Mouse (Mus musculus) myocyte (in vitro differentiated cells): ENCODE measurements around the gene Nbl1.

Experiments used
- CEBPB ChIP-seq: IDR thresholded peaks from 2 replicates; pipeline ENCODE4 v1.6.1; 2011; ENCODE audit warnings: mild to moderate bottlenecking, moderate library complexity; ENCODE audit not compliant: poor library complexity, insufficient read depth, severe bottlenecking
- E2F4 ChIP-seq: IDR thresholded peaks from one replicate; pipeline ENCODE4 v1.6.1; 2011; ENCODE audit warnings: mild to moderate bottlenecking, control low read depth, moderate library complexity; ENCODE audit not compliant: insufficient read depth
- MAX ChIP-seq: IDR thresholded peaks from one replicate; pipeline ENCODE4 v1.6.1; 2011; ENCODE audit warnings: low read depth, mild to moderate bottlenecking, control low read depth
- MYOD1 ChIP-seq, 3 experiments: IDR thresholded peaks; one replicate each; pipeline ENCODE4 v1.6.1; 2011; ENCODE audit warnings: control low read depth in 2 of 3, low read depth in 2 of 3, mild to moderate bottlenecking in 2 of 3, moderate library complexity in 1 of 3; ENCODE audit not compliant: insufficient read length in 2 of 3, control insufficient read depth in 1 of 3
- POLR2A ChIP-seq: IDR thresholded peaks from one replicate; pipeline ENCODE4 v1.6.1; 2011; ENCODE audit warnings: low read depth, mild to moderate bottlenecking, control low read depth, moderate library complexity; ENCODE audit not compliant: insufficient read length
- POLR2AphosphoS2 ChIP-seq: IDR thresholded peaks from one replicate; pipeline ENCODE4 v1.6.1; 2011; ENCODE audit warnings: low read depth, control low read depth; ENCODE audit not compliant: insufficient read length
- REST ChIP-seq: IDR thresholded peaks from one replicate; pipeline ENCODE4 v1.6.1; 2011; ENCODE audit warnings: mild to moderate bottlenecking, control low read depth, moderate library complexity; ENCODE audit not compliant: insufficient read depth, insufficient read length
- SRF ChIP-seq: IDR thresholded peaks from one replicate; pipeline ENCODE4 v1.6.1; 2011; ENCODE audit warnings: low read depth; ENCODE audit not compliant: control insufficient read depth, insufficient read length
- USF1 ChIP-seq: IDR thresholded peaks from one replicate; pipeline ENCODE4 v1.6.1; 2011; ENCODE audit warnings: low read depth, mild to moderate bottlenecking, control low read depth, moderate library complexity

DNA sequence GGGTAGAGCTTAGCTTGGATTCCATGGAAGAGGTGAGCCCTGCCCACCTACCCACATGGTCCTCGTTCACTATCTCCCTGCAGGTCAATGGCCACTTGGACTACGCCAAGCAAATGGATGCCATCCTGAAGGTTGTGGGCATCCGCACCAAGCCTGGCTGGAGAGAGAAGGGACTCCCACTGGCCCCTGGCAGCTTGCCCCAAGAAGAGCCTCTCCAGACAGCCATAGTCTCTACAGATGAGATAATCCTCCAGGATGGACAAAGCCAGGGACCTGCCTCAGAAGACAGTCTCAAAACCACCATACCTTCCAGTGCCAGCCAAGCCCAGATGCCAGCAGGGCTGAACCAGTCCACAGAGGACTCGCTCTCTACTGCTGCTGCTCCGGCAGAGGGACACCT lies 34.8 kb downstream of the Nbl1 start:
- TF ChIP-seq POLR2A: no peak
- TF ChIP-seq USF1: no peak
- TF ChIP-seq E2F4: no peak
- TF ChIP-seq MAX: no peak
- no peak for TF ChIP-seq CEBPB
- TF ChIP-seq MYOD1 (IDR thresholded peaks at IDR 0.05; ENCODE audit: control insufficient read depth in 1 of 3, insufficient read length in 2 of 3, low read depth in 2 of 3): no peak
- no peak for TF ChIP-seq POLR2AphosphoS2
- no peak for TF ChIP-seq REST
- no peak for TF ChIP-seq SRF
